Mouse (Mus musculus): ENCODE measurements around the gene 2610528A11Rik. TPM values are rescaled to one million over a fixed set of nuclear protein-coding genes. Genes with fewer than 3 reads are reported as not detected.

2610528A11Rik gene
- total and polyA plus RNA-seq, 2 experiments, result 0.29 TPM; not detected in 1

DNA sequence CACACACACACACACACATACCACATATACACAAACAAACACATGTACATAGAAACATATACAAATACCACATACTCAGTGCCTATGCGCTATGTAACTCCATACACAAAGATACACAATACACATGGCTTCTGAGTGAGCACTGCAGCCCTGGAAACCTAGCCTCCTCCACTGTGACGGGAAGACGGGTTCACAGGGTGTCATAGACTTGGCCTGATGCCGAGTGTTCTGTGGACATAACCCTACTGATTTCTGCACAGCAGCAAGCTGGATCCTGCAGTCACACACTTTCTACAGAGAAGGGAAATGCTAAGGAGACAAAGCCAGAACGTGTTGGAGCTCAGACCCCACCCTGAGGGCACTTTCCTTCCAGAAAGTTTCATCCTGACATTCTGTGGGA lies 9.1 kb downstream of the 2610528A11Rik start:
- peak; percentile 66 for DNase-seq (ENCODE audit: extremely low read depth, low read depth, low spot score)
- TF ChIP-seq POLR2A (IDR thresholded peaks at IDR 0.05; ENCODE audit: extremely low read depth, insufficient read depth, low read length) (no peak), CTCF (IDR thresholded peaks at IDR 0.05; ENCODE audit: low read depth, low read length) (no peak)
- no peaks in the 10 kb centered on the region for H3K27me3 ChIP-seq (ENCODE audit: control insufficient read depth, insufficient read depth, low read length)
- H3K27ac ChIP-seq (replicated peaks; ENCODE audit: insufficient read depth, low read depth, low read length), result no peak overlapping the region
- H3K4me3 ChIP-seq (ENCODE audit: insufficient read depth, low read depth, low read length), result no peak overlapping the region
- no peaks in the 10 kb centered on the region for H3K79me2 ChIP-seq (ENCODE audit: control insufficient read depth, insufficient read depth, low read length)
- H3K36me3 ChIP-seq (ENCODE audit: control insufficient read depth, insufficient read depth, low read length), result no peaks in the 10 kb centered on the region
- H3K9ac ChIP-seq (ENCODE audit: low read depth, low read length), result no peak overlapping the region
- H3K4me1 ChIP-seq (ENCODE audit: control insufficient read depth, insufficient read depth, low read length), result no peaks in the 10 kb centered on the region
- WGBS, result 24% methylated on average over 5 of the region's 5 CpGs

DNA sequence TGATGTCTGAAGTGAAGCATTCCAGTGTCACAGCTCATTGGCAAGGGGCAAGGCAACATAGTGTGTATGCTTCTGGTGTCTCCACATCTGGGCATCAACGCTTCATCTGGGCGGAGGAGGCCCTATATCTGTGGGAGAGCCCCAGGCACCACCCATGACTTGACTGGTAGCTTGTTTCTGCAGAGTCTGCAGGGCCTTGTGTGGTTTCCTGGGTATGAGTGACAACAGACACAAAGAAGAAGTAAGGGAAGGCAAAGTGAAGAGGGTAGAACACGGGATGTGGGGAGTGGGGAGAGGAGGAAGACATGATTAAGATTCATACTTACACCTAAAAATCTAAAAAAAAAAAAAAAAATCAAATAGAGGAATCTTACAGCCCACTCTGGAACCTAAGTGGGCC lies 11.3 kb downstream of the 2610528A11Rik start:
- Histone ChIP-seq H3K9ac (ENCODE audit: low read depth, low read length) (no peak overlapping the region), H3K79me2 (ENCODE audit: control insufficient read depth, insufficient read depth, low read length) (no peaks in the 10 kb centered on the region), H3K27me3 (ENCODE audit: control insufficient read depth, insufficient read depth, low read length) (0 out of 2 replicates have a peak, but pooled peaks cover 2% of the 10 kb centered on the region), H3K4me1 (ENCODE audit: control insufficient read depth, insufficient read depth, low read length) (no peaks in the 10 kb centered on the region), H3K4me3 (ENCODE audit: insufficient read depth, low read depth, low read length) (no peak overlapping the region), H3K36me3 (ENCODE audit: control insufficient read depth, insufficient read depth, low read length) (no peaks in the 10 kb centered on the region), H3K27ac (replicated peaks; ENCODE audit: insufficient read depth, low read depth, low read length) (no peak overlapping the region)
- WGBS, result 80% methylated on average over 3 of the region's 3 CpGs
- no peak for DNase-seq (ENCODE audit: extremely low read depth, low read depth, low spot score)
- TF ChIP-seq CTCF (IDR thresholded peaks at IDR 0.05; ENCODE audit: low read depth, low read length), result no peak
- TF ChIP-seq POLR2A (IDR thresholded peaks at IDR 0.05; ENCODE audit: extremely low read depth, insufficient read depth, low read length), result no peak

- no peaks in the 10 kb centered on the region for H3K79me2 ChIP-seq (ENCODE audit: control insufficient read depth, insufficient read depth, low read length)
- 59% methylated on average over 5 of the region's 5 CpGs for WGBS
- H3K27me3 ChIP-seq (ENCODE audit: control insufficient read depth, insufficient read depth, low read length), result 0 out of 2 replicates have a peak, but pooled peaks cover 2% of the 10 kb centered on the region
- TF ChIP-seq CTCF (IDR thresholded peaks at IDR 0.05; ENCODE audit: low read depth, low read length) (no peak), POLR2A (IDR thresholded peaks at IDR 0.05; ENCODE audit: extremely low read depth, insufficient read depth, low read length) (no peak)
- no peaks in the 10 kb centered on the region for H3K36me3 ChIP-seq (ENCODE audit: control insufficient read depth, insufficient read depth, low read length)
- DNase-seq (ENCODE audit: extremely low read depth, low read depth, low spot score), result no peak
- no peak overlapping the region for H3K4me3 ChIP-seq (ENCODE audit: insufficient read depth, low read depth, low read length)
- H3K4me1 ChIP-seq (ENCODE audit: control insufficient read depth, insufficient read depth, low read length), result no peaks in the 10 kb centered on the region
- no peak overlapping the region for H3K9ac ChIP-seq (ENCODE audit: low read depth, low read length)
- no peak overlapping the region for H3K27ac ChIP-seq (replicated peaks; ENCODE audit: insufficient read depth, low read depth, low read length)
These were observed 12.3 kb downstream of the 2610528A11Rik start for GRCm38 (mm10) chr14:37101531-37101930.

DNA sequence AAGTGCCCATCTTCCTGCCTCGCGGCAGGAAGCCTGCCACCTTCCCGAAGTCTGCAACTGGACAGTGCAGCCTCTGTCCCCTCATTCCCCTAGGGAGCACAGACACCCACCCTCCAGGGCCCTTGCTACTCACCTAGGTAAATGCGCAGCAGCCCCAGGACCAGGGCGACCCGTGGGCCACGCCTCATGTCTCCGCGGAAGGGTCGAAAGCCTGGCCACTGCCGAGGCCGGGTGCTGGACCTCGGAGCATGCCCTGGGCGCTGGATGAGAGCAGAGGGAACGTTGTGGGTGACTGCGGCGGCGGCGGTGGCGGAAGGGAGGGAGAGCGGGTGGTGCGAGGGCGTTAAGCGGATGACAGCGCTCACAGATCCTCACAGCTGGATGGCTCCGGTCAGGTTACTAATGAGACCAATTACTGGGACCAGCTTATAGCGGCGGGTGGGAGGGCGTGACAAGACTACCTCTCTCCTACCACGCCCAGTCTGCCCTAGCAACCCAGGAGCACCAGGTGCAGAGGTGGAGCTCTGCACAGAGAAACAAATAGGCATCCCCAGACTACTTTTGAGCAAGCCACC lies 15.8 kb downstream of the 2610528A11Rik start, which contains the start of gene Cdhr1:
Gene Cdhr1 (minus strand): TSS at position 392 of the 575 bp plus-strand sequence.
- no peaks in the 10 kb centered on the region for H3K79me2 ChIP-seq (ENCODE audit: control insufficient read depth, insufficient read depth, low read length)
- no peak within 1 kb of the TSS for H3K4me3 ChIP-seq (ENCODE audit: insufficient read depth, low read depth, low read length)
- DNase-seq (ENCODE audit: extremely low read depth, low read depth, low spot score), result no peak
- no peaks in the 10 kb centered on the region for H3K36me3 ChIP-seq (ENCODE audit: control insufficient read depth, insufficient read depth, low read length)
- WGBS, result 3% methylated on average over 25 of the region's 30 CpGs
- no peaks in the 10 kb centered on the region for H3K4me1 ChIP-seq (ENCODE audit: control insufficient read depth, insufficient read depth, low read length)
- no peak for TF ChIP-seq CTCF (IDR thresholded peaks at IDR 0.05; ENCODE audit: low read depth, low read length)
- no peak for TF ChIP-seq POLR2A (IDR thresholded peaks at IDR 0.05; ENCODE audit: extremely low read depth, insufficient read depth, low read length)
- no peak within 1 kb of the TSS for H3K9ac ChIP-seq (ENCODE audit: low read depth, low read length)
- peaks cover 2% of the 10 kb centered on the region; the same call in 1 of the 2 replicates for H3K27me3 ChIP-seq (ENCODE audit: control insufficient read depth, insufficient read depth, low read length)
- H3K27ac ChIP-seq (replicated peaks; ENCODE audit: insufficient read depth, low read depth, low read length), result no peak within 1 kb of the TSS

- no peaks in the 10 kb centered on the region for H3K4me1 ChIP-seq (ENCODE audit: control insufficient read depth, insufficient read depth, low read length)
- H3K36me3 ChIP-seq (ENCODE audit: control insufficient read depth, insufficient read depth, low read length), result no peaks in the 10 kb centered on the region
- no peak overlapping the region for H3K4me3 ChIP-seq (ENCODE audit: insufficient read depth, low read depth, low read length)
- H3K9ac ChIP-seq (ENCODE audit: low read depth, low read length), result no peak overlapping the region
- H3K27me3 ChIP-seq (ENCODE audit: control insufficient read depth, insufficient read depth, low read length), result peaks cover 2% of the 10 kb centered on the region; the same call in 1 of the 2 replicates
- TF ChIP-seq CTCF (IDR thresholded peaks at IDR 0.05; ENCODE audit: low read depth, low read length) (no peak), POLR2A (IDR thresholded peaks at IDR 0.05; ENCODE audit: extremely low read depth, insufficient read depth, low read length) (no peak)
- DNase-seq (ENCODE audit: extremely low read depth, low read depth, low spot score), result no peak
- 61% methylated on average over 4 of the region's 4 CpGs for WGBS
- H3K79me2 ChIP-seq (ENCODE audit: control insufficient read depth, insufficient read depth, low read length), result no peaks in the 10 kb centered on the region
- no peak overlapping the region for H3K27ac ChIP-seq (replicated peaks; ENCODE audit: insufficient read depth, low read depth, low read length)
These were observed 18.3 kb downstream of the 2610528A11Rik start for GRCm38 (mm10) chr14:37095556-37095955.

DNA sequence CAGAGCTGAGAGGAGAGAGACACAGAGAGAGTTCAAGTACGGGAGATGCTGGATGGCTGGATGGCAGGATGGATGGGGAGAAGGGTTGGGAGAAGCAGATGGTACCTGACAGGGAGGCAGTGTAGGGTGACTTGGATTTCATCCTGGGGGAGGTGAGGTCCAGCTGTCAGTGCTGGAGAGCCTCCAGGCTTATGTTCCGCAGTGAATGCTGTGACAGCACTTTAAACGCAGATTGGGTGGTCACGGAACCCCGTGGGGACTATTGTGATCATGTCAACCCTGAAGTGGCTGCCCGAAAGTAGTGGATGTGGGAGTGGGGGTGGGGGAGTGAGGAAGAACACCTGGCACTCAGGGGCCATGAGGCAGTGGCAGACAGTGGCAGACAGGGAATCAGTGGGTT lies 19.4 kb downstream of the 2610528A11Rik start:
- H3K79me2 ChIP-seq (ENCODE audit: control insufficient read depth, insufficient read depth, low read length), result no peaks in the 10 kb centered on the region
- H3K27ac ChIP-seq (replicated peaks; ENCODE audit: insufficient read depth, low read depth, low read length), result no peak overlapping the region
- no peak overlapping the region for H3K4me3 ChIP-seq (ENCODE audit: insufficient read depth, low read depth, low read length)
- no peak for DNase-seq (ENCODE audit: extremely low read depth, low read depth, low spot score)
- H3K9ac ChIP-seq (ENCODE audit: low read depth, low read length), result no peak overlapping the region
- WGBS, result 87% methylated on average over 6 of the region's 6 CpGs
- TF ChIP-seq CTCF (IDR thresholded peaks at IDR 0.05; ENCODE audit: low read depth, low read length) (no peak), POLR2A (IDR thresholded peaks at IDR 0.05; ENCODE audit: extremely low read depth, insufficient read depth, low read length) (no peak)
- H3K27me3 ChIP-seq (ENCODE audit: control insufficient read depth, insufficient read depth, low read length), result peaks cover 2% of the 10 kb centered on the region; the same call in 1 of the 2 replicates
- H3K36me3 ChIP-seq (ENCODE audit: control insufficient read depth, insufficient read depth, low read length), result no peaks in the 10 kb centered on the region
- no peaks in the 10 kb centered on the region for H3K4me1 ChIP-seq (ENCODE audit: control insufficient read depth, insufficient read depth, low read length)

Measured in liver, adult 2 months (tissue).